Mouse (Mus musculus) liver, adult 2 months (tissue): Measurements from ENCODE around the gene Retreg1.

ENCODE experiments used
- CTCF ChIP-seq: fragments of 200-500 bp; IDR thresholded peaks from 2 replicates; pipeline ENCODE4 v1.5.1; 2011; ENCODE audit warnings: low read depth, low read length, control low read depth
- POLR2A ChIP-seq: fragments of 200-500 bp; IDR thresholded peaks from 2 replicates; pipeline ENCODE4 v1.6.1; 2011; ENCODE audit warnings: low read length, control low read depth; ENCODE audit not compliant: insufficient read depth; ENCODE audit errors: extremely low read depth

DNA sequence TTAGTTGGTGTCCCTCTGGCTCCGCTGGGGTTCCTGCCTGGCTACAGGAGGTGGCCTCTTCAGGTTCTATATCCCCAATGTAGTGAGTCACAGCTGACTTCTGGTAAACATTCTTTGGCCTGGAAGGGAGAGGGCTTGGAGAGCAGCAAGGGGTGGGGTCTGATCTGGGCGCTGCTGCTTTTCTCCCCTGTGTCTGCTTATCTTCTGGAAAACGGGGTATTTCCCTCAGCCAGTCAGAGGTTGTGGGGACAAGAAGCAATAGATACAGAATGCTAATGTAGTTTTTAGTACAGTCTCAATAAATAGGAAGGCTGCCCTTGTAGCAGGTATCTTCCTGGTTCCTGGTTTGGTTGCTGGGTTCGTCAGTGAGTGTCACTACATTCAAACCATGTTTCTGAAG, 108.1 kb downstream of the Retreg1 start:
- no peak for TF ChIP-seq CTCF
- TF ChIP-seq POLR2A: no peak
